Mouse (Mus musculus) liver, embryonic 14 days (tissue): ENCODE measurements around the gene Ces4a. TPM values are rescaled to one million over a fixed set of nuclear protein-coding genes. Genes with fewer than 3 reads are reported as not detected.

Experiments used
- polyA plus RNA-seq: library from polyadenylated mRNA; depleted of rRNA; stranded (reverse); fragments of >200 nt; gene quantifications from 2 replicates; pipeline ENCODE4 v1.2.3, GENCODE M21; 2012; rRNA removed

The Ces4a gene
- polyA plus RNA-seq, result not detected in 2 replicates

GRCm38 (mm10) chr8:105131509-105131908, at the start of gene Ces4a:
Ces4a (plus strand) TSS chr8:105131800.

DNA sequence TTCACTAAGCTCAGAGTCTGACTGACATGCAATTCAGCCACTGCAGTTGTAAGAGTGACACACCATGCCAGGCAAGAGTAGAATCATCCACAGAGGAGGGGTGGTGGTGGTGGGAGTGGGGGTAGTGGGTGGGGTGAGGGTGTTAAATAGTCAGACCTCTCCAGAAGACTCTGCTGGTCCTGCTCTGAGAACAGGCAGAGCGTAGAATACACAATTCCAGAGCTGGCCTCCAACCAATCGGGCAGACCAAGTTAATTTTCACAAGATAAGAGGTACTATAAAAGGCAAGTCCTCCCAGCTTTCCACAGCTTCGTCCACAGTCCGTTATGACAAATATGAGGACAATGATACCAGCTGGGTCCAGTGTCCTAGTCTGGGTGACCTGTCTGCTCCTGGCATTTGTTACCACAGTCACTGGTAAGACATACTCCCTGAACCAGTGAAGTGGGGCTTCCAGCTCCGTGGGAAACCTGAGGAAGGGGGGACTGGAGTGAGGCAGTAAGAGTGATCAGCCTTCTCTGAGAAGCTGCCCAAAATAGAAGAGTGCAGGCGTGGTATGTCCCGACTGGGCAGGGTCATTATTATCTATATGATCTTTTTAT, 48.0 kb upstream of the Ces4a start, which contains the start of gene Ces3b:
Gene Ces3b, plus strand, starts transcription at position 305 of the 602 bp plus-strand sequence.

GRCm38 (mm10) chr8:105170381-105171115, 38.9 kb downstream of the Ces4a start, which contains the start of gene Cbfb:
Cbfb (plus strand) TSS chr8:105170674.

Other genes with a start within 250 kb of the Ces4a start
- gene Ces2e, start 205.5 kb upstream of the Ces4a start, polyA plus RNA-seq, result 1.5 and 1.9 TPM in 2 replicates
- gene Ces2f, start 184.4 kb upstream of the Ces4a start, polyA plus RNA-seq, result 0.01 TPM in 1 of 2 replicates, not detected in the other
- 19.6 and 22.5 TPM in 2 replicates for gene Ces2g, start 170.1 kb upstream of the Ces4a start, polyA plus RNA-seq
- gene Ces2h, start 130.9 kb upstream of the Ces4a start, polyA plus RNA-seq, result not detected in 2 replicates
- 0.19 and 0.23 TPM in 2 replicates for gene Ces3a, start 83.2 kb upstream of the Ces4a start, polyA plus RNA-seq
- not detected in 2 replicates for gene Ces3b, start 48.0 kb upstream of the Ces4a start, polyA plus RNA-seq
- 5.0 and 7.1 TPM in 2 replicates for gene Cbfb, start 38.9 kb downstream of the Ces4a start, polyA plus RNA-seq
- gene D230025D16Rik, start 93.3 kb downstream of the Ces4a start, polyA plus RNA-seq, result 10.6 and 12.9 TPM in 2 replicates
- 1.4 and 1.7 TPM in 2 replicates for gene B3gnt9, start 123.4 kb downstream of the Ces4a start, polyA plus RNA-seq
- 5.4 and 5.6 TPM in 2 replicates for gene Tradd, start 132.8 kb downstream of the Ces4a start, polyA plus RNA-seq
- gene Fbxl8, start 132.8 kb downstream of the Ces4a start, polyA plus RNA-seq, result 0.77 and 0.93 TPM in 2 replicates
- 0.01 and 0.03 TPM in 2 replicates for gene Hsf4, start 138.0 kb downstream of the Ces4a start, polyA plus RNA-seq
- 0.02 and 0.07 TPM in 2 replicates for gene Nol3, start 144.3 kb downstream of the Ces4a start, polyA plus RNA-seq
- gene 4931428F04Rik, start 158.1 kb downstream of the Ces4a start, polyA plus RNA-seq, result 1.1 TPM in 2 replicates
- gene Exoc3l, start 164.3 kb downstream of the Ces4a start, polyA plus RNA-seq, result 5.9 and 7.1 TPM in 2 replicates
- 221 and 269 TPM in 2 replicates for gene E2f4, start 165.9 kb downstream of the Ces4a start, polyA plus RNA-seq
- gene Elmo3, start 173.8 kb downstream of the Ces4a start, polyA plus RNA-seq, result 3.3 and 3.8 TPM in 2 replicates
- 8.4 and 9.2 TPM in 2 replicates for gene Lrrc29, start 194.5 kb downstream of the Ces4a start, polyA plus RNA-seq
- gene Tmem208, start 194.6 kb downstream of the Ces4a start, polyA plus RNA-seq, result 57.5 and 62.2 TPM in 2 replicates
- 3.6 and 4.4 TPM in 2 replicates for gene Fhod1, start 216.2 kb downstream of the Ces4a start, polyA plus RNA-seq
- 0.75 and 0.82 TPM in 2 replicates for gene Slc9a5, start 217.0 kb downstream of the Ces4a start, polyA plus RNA-seq
- 0.02 and 0.07 TPM in 2 replicates for gene Plekhg4, start 241.5 kb downstream of the Ces4a start, polyA plus RNA-seq